Mouse (Mus musculus): ENCODE measurements at regions not wholly inside any gene's neighbourhood (a gene's known extent, or its start where the extent isn't known, plus 50 kb on each side); places are given as distances from the start of the nearest gene placed in this dataset.

GRCm38 (mm10) chr5:126148908-126149307 is 617.3 kb downstream of the Tmem132b start:
- DNase-seq (ENCODE audit: low read depth) = no peak

DNA sequence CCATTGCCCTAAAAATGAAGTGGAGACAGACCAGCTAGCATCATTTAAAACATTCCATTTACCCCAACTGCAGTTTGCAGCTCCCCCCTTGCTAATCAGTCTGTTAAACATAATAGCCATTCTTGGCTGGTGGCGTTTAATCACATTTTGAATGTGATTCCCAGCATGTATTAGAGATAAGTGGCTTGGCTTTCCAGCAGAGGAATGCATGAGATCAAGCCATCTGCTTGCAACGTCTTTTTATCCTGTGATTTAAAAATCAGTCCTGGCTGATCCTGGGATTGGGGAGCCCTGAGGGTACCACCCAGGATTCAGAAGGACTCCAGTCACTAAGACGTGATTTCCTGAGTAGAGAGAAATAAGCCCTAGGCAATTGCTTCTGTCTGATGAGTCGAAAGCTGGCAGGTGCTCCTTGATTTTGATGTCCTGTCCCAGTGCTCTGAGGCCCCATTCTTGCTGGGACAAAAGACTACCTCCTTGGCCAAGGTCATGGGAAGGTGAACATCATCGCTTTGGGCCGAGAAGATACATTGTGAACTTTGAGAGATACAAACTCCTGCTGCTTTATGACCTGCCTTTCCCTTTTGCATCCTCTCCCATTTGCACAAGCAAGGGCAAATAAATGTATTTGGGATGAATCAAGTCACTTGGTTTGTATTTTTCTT is 623.8 kb downstream of the Tmem132b start:
- no peak for DNase-seq (ENCODE audit: low read depth)

DNA sequence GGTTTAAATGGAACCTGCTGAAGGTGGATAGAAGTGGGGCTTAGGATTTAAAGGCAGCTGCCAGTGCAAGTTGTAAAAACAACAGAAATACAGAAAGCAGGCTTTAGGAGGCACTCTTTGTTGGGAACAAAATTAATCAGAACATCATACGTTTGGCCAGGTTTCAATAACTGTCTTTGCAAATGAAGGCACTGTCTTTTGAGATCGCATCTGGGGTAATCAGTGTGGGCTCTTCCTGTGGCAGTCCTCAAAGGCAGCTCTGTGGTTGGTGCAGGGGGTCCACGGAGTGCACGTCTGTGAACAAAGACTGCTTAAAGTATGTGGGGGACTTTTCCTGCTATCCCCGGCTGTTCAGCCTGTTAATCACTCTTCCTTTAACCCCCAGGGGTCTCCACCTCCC is 654.5 kb downstream of the Tmem132b start:
- DNase-seq (ENCODE audit: low read depth) = no peak

- DNase-seq (ENCODE audit: low read depth) = no peak
These were observed 668.3 kb downstream of the Tmem132b start for GRCm38 (mm10) chr5:126199876-126200275.

DNA sequence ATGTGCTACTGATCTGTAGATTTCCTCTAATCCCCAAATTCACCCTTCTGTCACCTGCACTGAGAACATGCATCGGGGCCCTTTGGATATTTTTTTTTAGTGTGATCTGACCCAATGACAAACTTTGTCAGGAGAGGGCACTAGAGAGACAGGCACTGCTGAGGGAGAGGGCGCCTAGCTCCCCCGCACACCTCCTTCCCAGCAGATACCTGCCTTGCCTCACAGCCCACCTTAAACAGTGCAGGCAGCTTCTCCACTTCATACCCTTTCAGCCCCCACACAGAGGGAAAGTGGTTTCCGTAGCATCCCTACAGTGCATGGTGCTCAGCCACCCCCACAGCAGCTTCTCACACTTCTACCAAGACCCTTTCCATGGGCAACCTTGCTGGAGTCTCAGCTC is 670.0 kb downstream of the Tmem132b start:
- DNase-seq (ENCODE audit: low read depth) = no peak

- DNase-seq (ENCODE audit: low read depth) = no peak
These were observed 670.4 kb downstream of the Tmem132b start for GRCm38 (mm10) chr5:126201996-126202395.

GRCm38 (mm10) chr5:126217016-126217415 is 685.4 kb downstream of the Tmem132b start:
- DNase-seq (ENCODE audit: low read depth) = no peak

DNA sequence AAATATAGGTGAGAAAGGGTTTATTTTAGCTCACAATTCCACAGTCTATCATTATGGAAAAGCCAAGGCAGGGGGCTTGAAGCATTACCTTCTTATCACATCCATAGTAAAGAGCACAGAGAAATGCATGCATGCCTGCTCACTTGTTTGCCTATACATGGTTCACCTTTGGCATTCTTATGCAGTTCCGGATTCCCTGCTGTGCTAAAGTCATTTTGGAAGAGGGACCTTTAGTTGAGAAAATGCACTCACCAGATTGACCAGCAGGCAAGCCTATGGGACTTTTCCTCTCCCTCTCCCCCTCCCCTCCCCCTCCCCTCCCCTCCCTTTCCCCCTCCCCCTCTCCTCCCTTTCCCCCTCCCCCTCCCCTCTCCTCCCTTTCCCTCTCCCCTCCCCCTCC is 686.2 kb downstream of the Tmem132b start:
- DNase-seq (ENCODE audit: low read depth) = no peak

DNA sequence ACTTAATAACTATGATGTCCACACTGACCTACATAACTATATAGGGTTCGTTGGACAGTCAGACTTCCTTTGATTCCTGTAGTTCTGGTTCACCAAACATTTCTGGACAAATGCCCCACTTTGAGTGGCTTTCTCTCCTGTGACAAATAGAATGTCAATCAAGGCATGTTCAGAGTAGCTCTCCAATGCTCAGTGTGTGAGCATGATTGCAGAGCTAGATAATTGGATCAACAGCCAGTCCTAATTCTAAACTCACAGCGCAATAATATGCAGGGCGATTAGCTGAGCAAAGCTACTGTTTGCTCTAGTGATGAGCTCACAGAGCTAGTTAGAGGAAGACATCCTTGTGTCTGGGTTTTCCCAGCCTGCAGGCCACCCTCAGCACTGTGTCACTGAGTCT is 692.1 kb downstream of the Tmem132b start:
- no peak for DNase-seq (ENCODE audit: low read depth)

DNA sequence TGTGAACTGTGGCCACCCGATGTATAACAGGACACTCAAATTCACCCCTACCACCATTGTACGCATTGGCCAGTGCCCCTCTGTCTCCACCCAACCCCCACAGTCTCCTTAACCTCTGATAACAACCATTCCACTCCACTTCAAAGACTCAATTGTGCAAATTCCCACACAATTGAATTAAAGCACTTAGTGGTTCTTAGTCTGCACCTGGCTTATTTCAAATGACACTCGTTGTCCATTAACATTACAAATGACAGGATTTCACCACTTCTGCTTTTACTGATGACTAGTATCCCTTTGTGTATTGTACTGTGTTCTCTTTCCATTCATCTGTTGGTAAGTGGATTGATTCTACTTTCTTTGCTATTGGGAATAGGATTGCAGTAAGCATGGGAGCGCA is 699.2 kb downstream of the Tmem132b start:
- DNase-seq (ENCODE audit: low read depth) = no peak

- no peak for DNase-seq (ENCODE audit: low read depth)
These were observed 706.5 kb downstream of the Tmem132b start for GRCm38 (mm10) chr5:126238071-126238470.

DNA sequence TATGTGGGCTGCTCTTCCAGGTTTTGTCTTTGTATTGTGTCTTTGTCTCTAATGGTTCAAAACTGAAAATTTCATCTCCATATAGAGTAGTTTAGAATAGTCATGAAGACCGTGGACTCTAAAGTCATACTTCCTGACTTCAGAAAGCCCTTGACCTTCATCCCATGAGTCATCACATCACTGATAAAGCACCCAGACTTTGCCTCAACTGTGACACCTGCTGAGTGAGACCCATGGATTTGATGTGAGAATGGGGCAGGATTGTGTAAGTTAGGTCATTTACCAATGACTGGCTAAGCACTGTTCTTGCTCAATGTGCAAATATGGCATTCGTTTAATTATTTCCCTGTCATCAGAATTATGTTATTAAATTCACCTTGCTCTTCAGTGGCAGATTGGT is 714.2 kb downstream of the Tmem132b start:
- DNase-seq (ENCODE audit: low read depth) = no peak

- DNase-seq (ENCODE audit: low read depth) = no peak
These were observed 718.8 kb downstream of the Tmem132b start for GRCm38 (mm10) chr5:126250331-126250730.

GRCm38 (mm10) chr5:126254661-126255060 is 723.1 kb downstream of the Tmem132b start:
- no peak for DNase-seq (ENCODE audit: low read depth)

GRCm38 (mm10) chr5:126257860-126258259 is 726.3 kb downstream of the Tmem132b start:
- DNase-seq (ENCODE audit: low read depth) = no peak

DNA sequence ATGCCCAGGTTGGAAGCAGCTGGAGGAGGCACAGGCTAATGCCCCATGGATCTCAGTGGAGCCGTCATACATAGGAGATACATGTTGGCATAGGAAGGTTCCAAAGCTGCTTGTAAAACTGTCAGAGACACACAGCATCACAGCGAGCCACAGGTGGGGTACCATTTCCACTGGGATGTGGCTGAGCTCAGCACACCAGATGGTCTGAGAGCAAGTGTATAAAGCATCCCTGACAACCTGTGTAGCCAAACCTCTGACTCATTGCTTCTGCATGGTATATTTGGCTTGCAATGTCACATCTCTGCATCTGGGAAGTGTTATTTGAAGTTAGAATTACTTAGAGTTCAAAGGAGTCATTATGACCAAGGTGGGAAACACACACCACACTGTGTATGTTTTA is 734.9 kb downstream of the Tmem132b start:
- no peak for DNase-seq (ENCODE audit: low read depth)

- DNase-seq (ENCODE audit: low read depth) = no peak
These were observed 735.5 kb downstream of the Tmem132b start for GRCm38 (mm10) chr5:126266929-126267609.

- DNase-seq (ENCODE audit: low read depth) = no peak
These were observed 737.0 kb downstream of the Tmem132b start for GRCm38 (mm10) chr5:126268592-126268991.

DNA sequence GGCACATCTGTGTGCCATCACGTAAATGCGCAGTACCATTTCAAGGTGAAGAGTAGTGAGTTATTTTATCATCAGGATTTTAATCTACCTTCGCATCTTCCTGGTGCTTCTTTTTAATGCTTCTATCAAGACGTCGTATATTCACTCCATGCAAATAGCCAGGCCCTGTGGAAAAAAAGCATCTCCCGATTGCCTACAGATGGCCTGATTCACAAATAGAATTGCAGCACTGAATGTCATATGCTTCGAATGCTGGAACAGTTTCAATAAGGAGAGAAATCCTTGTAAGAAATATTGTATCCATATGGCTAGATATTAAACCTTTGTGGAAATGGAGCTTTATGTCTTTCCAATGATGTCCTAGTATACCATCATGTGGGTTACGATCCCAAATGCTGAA is 742.7 kb downstream of the Tmem132b start:
- DNase-seq (ENCODE audit: low read depth) = no peak

- no peak for DNase-seq (ENCODE audit: low read depth)
These were observed 749.6 kb downstream of the Tmem132b start for GRCm38 (mm10) chr5:126281057-126281728.

- DNase-seq (ENCODE audit: low read depth) = no peak
These were observed 750.2 kb downstream of the Tmem132b start for GRCm38 (mm10) chr5:126281782-126282181.

- DNase-seq (ENCODE audit: low read depth) = no peak
These were observed 793.3 kb downstream of the Tmem132b start for GRCm38 (mm10) chr5:126324847-126325246.

DNA sequence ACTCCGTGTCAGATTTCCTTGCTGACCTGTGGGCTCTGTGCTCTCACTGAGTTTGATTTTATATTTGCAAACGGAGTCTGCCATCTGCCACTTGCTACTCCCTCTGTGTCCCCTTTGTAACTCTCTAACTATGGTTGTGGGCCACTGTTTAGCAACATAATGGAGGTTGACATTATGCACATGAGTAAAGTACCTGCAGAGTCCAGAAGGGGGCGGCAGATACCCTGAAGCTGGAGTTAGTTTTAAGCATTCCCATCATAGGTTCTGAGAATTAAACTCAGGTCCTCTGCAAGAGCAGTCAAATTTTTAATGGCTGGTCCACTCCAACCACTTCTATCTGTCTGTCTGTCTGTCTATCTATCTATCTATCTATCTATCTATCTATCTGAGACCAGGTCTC is 796.7 kb downstream of the Tmem132b start:
- DNase-seq (ENCODE audit: low read depth) = no peak

All from naive thymus-derived CD4-positive, alpha-beta T cell, adult 2 months (primary cell).